Mouse (Mus musculus) lung, adult 2 months (tissue): ENCODE measurements at regions not wholly inside any gene's neighbourhood (a gene's known extent, or its start where the extent isn't known, plus 50 kb on each side); places are given as distances from the start of the nearest gene placed in this dataset.

Experiments
- CTCF ChIP-seq: fragments of 200-500 bp; IDR thresholded peaks from 2 replicates; pipeline ENCODE4 v1.5.1; 2011; ENCODE audit warnings: mild to moderate bottlenecking, low read length, control low read depth; ENCODE audit not compliant: insufficient read depth
- POLR2A ChIP-seq: fragments of 200-500 bp; IDR thresholded peaks from 2 replicates; pipeline ENCODE4 v1.6.1; 2011; ENCODE audit warnings: low read depth, mild to moderate bottlenecking, control low read depth, low read length, borderline replicate concordance; ENCODE audit errors: extremely low read depth

DNA sequence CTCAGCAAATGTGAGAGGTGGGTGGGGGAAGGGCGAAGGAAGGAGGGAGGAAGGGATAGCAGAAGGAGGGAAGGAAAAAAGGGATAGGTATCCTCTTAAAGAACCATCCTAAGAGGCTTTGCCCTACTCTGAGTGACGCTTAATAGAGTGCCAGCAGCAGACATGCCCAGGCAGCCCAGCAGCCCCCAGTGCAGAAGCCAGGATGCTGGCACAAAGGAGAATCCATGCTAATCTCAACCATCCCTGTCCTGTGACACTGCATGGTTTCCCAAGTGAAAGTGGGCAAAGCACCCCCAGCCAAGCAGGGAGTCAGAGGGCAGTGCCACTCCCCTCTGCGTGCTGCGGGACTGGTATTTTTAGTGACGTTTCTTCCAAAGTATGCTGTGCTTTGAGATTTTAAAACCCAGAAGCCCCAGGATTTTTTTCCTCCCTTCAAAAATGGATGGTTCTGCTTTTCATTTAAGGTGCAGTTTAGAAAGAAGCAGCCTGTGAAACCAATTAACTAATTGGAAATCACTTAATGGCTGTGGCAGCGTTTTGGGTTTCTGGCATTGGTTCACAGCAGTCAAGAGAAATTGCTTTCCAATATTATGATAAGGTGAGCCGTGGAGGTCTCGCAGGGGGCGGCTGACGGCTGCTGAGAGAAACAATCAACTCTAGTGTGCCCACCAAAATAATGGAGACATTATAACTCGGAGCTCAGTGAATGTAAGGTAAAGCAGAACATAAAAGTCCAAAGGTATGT, 141.2 kb upstream of the Noct start:
- TF ChIP-seq CTCF (no peak), POLR2A (no peak)
